Mouse (Mus musculus) C2C12 (cell line): ENCODE measurements at regions not wholly inside any gene's neighbourhood (a gene's known extent, or its start where the extent isn't known, plus 50 kb on each side); places are given as distances from the start of the nearest gene placed in this dataset.

Experiments
- CEBPB ChIP-seq: IDR thresholded peaks from one replicate; pipeline ENCODE4 v1.6.1; 2011; ENCODE audit warnings: low read depth, mild to moderate bottlenecking, control low read depth, moderate library complexity
- CTCF ChIP-seq: IDR thresholded peaks from one replicate; pipeline ENCODE4 v1.5.1; 2011; ENCODE audit not compliant: control insufficient read depth, insufficient read depth, insufficient read length
- FOSL1 ChIP-seq: IDR thresholded peaks from one replicate; pipeline ENCODE4 v1.8.0; 2011; ENCODE audit warnings: mild to moderate bottlenecking, low read length; ENCODE audit not compliant: poor library complexity, insufficient read depth, severe bottlenecking
- MAX ChIP-seq: IDR thresholded peaks from one replicate; pipeline ENCODE4 v1.6.1; 2011; ENCODE audit warnings: mild to moderate bottlenecking, control low read depth
- MYOD1 ChIP-seq: IDR thresholded peaks from one replicate; pipeline ENCODE4 v1.6.1; 2011; ENCODE audit warnings: low read depth; ENCODE audit not compliant: control insufficient read depth, insufficient read length
- MYOG ChIP-seq: IDR thresholded peaks from one replicate; pipeline ENCODE4 v1.6.1; 2011; ENCODE audit not compliant: control insufficient read depth, insufficient read length; ENCODE audit errors: extremely low read depth
- USF1 ChIP-seq: IDR thresholded peaks from one replicate; pipeline ENCODE4 v1.6.1; 2011; ENCODE audit warnings: low read depth, mild to moderate bottlenecking, control low read depth, moderate library complexity

- TF ChIP-seq CTCF (no peak), MAX (no peak), MYOG (no peak), FOSL1 (no peak), USF1 (no peak), MYOD1 (no peak), CEBPB (no peak)
Observed at GRCm38 (mm10) chr10:122525807-122526206, 77.5 kb downstream of the Avpr1a start.
